Mouse (Mus musculus): Measurements from ENCODE around the gene G3bp1. TPM values are rescaled to one million over a fixed set of nuclear protein-coding genes. Genes with fewer than 3 reads are reported as not detected.

G3bp1 gene
- total RNA-seq, 1 experiment from 2014 or later, result 63.6 TPM

Small RNA genes within 50 kb of the gene (microRNA-seq; reads per million reads assigned to microRNA genes)
- gene Mir7652, result 0 to 0.69 reads per million in 2 experiments

Other genes starting within 250 kb of the G3bp1 start
- gene Fat2, start 133.1 kb upstream of the G3bp1 start, total RNA-seq (2021), result 0.19 TPM in 1 of 2 replicates, not detected in the other
- 3,454 and 3,884 TPM in 2 replicates for gene Sparc, start 46.5 kb upstream of the G3bp1 start, total RNA-seq (2021)
- gene Atox1, start 8.4 kb upstream of the G3bp1 start, total RNA-seq (2021), result 310 and 356 TPM in 2 replicates
- not detected in 2 replicates for gene Glra1, start 138.5 kb downstream of the G3bp1 start, total RNA-seq (2021)

Data from adrenal gland, postnatal 25 days (tissue).